Mouse (Mus musculus) ovary, postnatal 14 days (tissue): ENCODE measurements around the gene Isg20.

Experiments used
- DNase-seq: peaks from one replicate; pipeline ENCODE4 v3.0.0; 2022; ENCODE audit warnings: low spot score

Isg20 gene

DNA sequence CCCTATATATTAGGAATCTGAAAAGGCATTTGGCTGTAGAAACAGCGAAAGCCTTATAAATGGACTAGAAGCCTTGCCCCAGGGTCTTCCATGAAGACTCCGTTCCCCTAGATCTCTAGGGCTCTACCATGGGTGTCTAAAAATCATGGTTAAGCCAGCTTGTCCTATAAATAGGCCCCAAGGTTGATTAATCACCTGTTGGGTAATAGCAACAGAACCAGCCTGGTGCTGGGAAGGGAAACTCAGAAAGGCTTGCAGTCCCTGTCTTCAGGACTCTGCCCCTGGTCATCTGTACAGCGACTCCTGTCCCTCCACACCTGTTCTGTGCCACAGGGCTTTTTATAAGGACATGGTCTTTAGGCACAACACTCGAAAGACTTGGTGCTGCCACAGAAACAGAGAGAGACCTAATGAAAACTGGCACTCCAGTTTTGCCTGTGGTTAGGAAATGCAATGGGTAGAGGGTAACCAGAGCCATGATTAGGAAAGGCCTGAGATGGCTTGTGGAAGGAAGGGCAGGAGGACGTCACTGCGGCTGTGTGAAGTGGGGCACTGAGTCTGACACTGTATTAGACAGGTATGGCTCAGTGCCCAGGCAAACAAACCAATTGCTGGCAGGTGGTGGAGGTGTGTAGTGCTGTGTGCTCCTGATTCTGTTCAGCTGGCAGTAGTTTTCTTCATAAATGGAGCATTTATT is 9.9 kb upstream of the Isg20 start:
- no peak for DNase-seq

- DNase-seq: no peak
These were observed 9.0 kb upstream of the Isg20 start for GRCm38 (mm10) chr7:78904175-78904574.

DNA sequence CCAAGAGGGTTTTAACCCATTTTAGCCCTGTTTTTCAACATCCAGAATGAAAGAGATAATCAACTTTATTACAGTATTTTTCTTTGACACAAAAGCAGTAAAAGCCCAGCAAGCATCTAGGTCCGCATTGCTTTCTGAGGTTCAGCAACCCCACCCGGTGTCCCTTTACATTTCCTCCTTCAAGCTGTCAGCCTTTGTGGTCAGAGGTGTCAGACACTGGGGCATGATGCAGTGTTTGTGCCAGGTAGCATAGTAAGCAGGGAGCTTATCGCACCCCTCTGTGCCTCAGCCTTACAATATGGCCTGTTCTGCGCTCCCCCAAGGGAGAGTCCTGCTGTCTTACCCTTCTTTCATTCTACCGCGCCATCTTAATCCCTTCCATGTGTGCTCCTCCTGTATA is 4.2 kb upstream of the Isg20 start:
- DNase-seq: no peak

DNA sequence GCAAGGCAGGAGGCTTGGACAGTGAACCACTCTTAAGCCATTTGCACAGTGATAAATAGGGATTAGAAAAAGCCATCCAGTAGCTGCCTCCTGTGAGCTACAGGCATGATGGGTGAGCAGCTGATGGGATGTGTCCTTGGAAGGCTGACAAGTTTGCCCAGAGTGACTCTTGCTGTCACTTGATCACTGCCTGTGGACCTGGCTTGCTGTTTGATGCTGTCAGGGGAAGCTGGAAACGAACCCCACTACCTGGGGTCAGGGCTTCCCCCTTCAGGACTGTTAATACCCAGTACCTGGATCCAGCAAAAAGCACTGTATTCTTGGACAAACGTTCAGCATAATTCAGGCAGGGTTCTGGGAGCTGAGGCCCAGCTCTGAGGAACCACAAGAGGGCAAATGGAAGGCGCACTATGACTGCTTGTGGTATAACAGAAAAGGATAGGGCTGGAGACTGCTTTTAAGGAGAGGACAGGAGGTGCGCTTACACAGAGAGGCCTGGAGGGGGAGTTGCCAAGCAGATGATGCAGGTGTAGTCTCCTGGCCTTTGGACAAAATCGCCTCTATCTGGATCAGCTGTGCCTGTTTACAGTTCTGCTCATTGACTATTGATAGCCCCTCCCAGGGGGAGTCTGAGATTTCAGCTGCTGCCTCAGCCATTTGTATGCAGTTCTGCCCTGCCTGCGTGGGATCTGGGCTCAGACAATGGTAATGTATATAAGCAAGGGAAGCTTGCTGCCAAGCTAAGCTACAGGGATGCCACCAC is 2.7 kb upstream of the Isg20 start:
- DNase-seq: no peak

GRCm38 (mm10) chr7:78911209-78911608 is 2.0 kb upstream of the Isg20 start:
- no peak for DNase-seq

DNA sequence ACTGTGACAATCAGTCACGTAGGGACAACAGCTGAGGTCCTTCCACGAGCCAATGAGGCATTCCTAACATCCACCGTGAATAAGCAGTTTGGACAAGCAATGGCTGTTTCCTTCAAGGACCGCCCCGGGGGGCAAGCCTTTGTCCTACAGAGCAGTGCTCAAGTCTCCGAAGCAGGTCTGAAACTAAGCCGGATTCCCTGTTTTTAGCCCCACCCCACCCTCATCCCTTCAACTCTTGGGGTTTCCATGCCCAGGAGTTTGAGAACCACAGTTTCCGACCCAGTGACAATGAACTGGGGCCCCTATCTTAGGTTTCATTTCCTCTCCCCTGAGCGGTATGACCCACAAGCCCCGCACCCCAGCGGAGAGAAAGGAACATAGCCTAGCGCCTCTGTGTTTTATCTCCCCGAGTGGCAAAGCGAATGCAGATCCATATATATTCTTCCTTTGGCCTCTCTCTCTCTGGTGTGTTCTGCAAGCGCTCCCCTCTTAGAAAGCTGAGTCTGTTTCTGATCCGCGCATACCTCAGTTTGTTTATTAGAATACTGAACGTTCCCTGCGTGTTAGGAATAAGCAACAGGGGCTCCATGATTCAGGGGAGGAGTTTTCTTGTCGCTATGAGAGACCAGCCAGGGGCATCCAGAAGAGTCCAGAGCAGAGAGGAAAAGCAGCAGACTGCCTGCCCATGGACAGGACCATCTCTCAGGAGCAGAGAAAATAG is 811 bp upstream of the Isg20 start:
- no peak for DNase-seq

GRCm38 (mm10) chr7:78913649-78914544 is 673 bp downstream of the Isg20 start:
- peak; percentile 29 for DNase-seq

GRCm38 (mm10) chr7:78914545-78914845 is 1.3 kb downstream of the Isg20 start:
- no peak for DNase-seq

GRCm38 (mm10) chr7:78914896-78915510 is 1.8 kb downstream of the Isg20 start:
- DNase-seq: no peak

DNA sequence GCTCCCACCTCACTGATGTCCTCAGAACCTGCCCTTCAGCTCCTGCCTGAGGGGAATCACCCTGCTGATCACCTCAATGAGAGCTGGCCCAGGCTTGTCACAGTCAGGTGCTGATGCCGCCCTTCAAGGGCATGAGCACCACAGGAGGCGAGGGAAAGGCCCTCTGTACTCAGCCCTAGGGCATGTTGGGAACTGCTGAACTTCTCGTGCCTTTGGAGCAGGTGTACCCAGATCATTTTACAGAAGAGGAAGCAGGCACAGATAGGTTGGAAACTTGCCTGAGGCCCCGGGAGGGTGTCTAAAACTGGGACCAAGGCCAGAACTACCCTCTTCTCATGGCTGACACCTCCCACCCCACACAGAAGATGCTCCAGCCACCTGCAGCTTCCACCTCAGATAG is 5.5 kb downstream of the Isg20 start:
- no peak for DNase-seq

DNA sequence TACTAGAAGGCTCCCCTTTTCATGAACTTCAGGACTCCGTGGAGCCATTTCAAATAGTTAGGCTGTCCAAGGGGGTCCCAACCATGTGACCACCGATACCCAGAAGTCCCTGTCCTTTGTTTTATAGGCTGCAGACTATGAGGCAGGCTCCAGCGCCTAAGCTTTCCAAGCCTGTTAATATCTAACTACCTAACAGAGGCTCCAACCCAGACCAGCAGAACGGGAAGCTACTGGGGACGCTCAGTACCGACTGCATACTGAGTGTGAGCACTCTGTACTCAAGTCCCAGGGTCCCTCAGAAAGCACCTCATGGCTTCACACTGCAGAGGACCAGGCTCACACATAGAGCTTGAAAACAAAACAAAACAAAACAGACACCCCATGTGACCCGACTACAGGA is 9.3 kb downstream of the Isg20 start:
- DNase-seq: no peak

- DNase-seq: peak; percentile 61
These were observed 11.1 kb downstream of the Isg20 start for GRCm38 (mm10) chr7:78924300-78924699.

DNA sequence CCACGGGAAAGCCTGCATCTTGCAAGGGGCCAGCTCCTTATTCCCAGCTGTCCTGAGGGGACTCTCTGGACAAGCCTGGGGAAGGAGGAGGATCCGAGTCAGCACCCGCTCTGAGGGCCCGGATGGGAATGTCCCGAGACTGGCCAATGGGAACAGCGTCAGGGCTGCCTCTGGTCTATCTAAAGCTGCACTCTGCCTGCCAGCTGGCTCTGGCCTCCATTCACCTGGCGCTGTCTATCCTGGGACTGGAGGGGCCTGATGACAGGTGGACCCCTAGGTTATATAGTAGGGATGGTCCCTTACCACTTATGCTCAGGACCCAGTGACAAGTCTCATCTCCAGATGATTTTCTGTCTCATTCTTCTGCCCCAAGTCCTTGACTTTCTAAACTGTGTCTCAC is 11.6 kb downstream of the Isg20 start:
- no peak for DNase-seq

GRCm38 (mm10) chr7:78925680-78926079 is 12.5 kb downstream of the Isg20 start:
- no peak for DNase-seq

- DNase-seq: no peak
These were observed 12.9 kb downstream of the Isg20 start for GRCm38 (mm10) chr7:78926156-78926555.

- no peak for DNase-seq
These were observed 14.0 kb downstream of the Isg20 start for GRCm38 (mm10) chr7:78927266-78927665.

DNA sequence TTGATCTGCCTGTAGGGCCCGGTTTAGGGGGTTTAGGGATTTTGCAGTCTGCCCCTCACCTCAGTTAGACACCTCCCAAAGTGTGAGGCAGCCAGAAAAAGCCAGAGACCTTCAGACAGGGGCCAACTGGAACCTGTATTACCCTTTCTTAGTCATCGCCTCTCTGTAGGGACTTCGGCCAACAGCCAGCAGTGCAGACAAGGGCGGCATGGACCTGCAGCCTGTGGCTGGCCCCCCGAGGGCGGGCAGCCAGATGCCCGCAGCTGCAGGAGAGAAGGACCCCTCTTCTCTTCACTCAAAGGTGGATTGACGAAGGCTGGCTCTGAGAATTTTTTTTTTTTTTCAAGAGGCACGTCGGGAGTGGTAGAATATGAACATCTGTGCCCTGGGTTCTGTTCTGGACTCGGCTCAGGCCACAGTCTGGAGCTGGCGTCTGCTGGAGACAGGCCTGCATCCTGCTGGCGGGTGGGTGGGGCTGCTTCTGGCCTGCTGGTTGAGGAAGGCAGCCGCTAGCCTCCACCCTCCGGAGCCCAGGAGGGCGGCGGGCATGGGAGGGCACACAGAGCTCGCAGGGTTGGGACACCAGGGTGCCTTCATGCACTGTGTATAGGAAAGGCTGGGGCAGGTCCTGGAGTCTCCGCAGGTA is 25.9 kb downstream of the Isg20 start:
- no peak for DNase-seq

DNA sequence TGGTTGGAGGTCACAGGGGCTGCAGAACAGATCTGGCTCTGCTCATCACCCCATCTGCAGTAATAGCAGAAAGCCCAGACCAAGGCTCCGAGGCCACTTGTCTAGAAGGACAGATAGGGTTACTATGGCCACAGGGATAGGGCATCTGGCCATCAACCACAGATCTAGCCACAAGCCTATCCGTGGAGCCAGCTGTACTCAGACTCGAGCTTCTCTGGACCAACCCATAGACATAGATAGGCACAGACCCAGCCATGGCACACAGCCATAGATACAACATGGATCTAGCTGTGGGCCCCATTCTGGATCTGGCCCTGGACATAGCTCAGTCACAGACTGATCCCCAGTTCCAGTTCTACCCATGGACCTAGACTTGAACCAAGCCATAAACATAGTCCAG is 27.7 kb downstream of the Isg20 start:
- DNase-seq: no peak

- DNase-seq: no peak
These were observed 29.3 kb downstream of the Isg20 start for GRCm38 (mm10) chr7:78942544-78942943.

DNA sequence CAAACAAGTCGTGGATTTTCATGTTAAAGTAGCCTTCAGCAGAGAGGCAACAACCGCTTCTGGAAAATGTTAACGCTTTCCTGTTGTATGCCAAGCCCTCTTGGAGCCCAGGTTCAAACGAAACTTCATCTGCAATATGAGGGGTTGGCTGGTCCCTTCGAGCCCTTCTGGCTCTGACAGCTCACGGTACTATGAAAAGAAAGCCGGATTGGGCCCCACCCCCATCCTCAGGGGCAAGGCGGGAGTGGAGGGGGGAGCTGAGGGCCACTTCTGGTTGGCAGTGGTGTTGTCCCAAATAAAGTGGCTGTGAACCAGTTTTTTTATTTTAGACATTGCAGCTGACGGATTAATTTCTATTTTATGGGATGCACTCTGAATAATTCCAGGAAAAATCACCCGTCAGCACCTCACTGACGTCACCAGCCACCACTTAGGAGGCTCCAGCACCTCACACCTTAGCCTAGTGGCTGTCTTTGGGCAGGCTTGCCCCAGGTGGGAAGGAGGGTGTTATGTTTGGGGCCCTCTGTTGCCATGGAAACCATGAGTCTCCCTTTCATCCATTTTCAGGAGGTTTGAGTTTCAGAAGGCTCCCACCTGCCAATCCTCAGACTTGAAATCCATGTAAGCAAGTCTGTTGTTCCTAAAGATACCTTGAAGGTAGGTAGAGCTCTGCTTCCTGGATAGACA is 40.8 kb downstream of the Isg20 start:
- no peak for DNase-seq

GRCm38 (mm10) chr7:78954619-78955018 is 41.4 kb downstream of the Isg20 start:
- no peak for DNase-seq
